Mouse (Mus musculus) G1E-ER4 (cell line): ENCODE measurements around the gene Cntnap5b. TPM values are rescaled to one million over a fixed set of nuclear protein-coding genes. Genes with fewer than 3 reads are reported as not detected.

Experiments used
- GATA1 ChIP-seq: IDR thresholded peaks from one replicate; pipeline ENCODE4 v1.8.0; 2012; ENCODE audit warnings: low read length, inconsistent platforms
- polyA plus RNA-seq: library from polyadenylated mRNA; stranded (reverse); fragments of >175 nt; gene quantifications from 2 replicates; pipeline ENCODE4 v1.2.3, GENCODE M21; 2012

Cntnap5b gene
- polyA plus RNA-seq, 1 experiment, result not detected

- TF ChIP-seq GATA1, result no peak
These were observed 328.5 kb downstream of the Cntnap5b start for GRCm38 (mm10) chr1:100101017-100101416.

DNA sequence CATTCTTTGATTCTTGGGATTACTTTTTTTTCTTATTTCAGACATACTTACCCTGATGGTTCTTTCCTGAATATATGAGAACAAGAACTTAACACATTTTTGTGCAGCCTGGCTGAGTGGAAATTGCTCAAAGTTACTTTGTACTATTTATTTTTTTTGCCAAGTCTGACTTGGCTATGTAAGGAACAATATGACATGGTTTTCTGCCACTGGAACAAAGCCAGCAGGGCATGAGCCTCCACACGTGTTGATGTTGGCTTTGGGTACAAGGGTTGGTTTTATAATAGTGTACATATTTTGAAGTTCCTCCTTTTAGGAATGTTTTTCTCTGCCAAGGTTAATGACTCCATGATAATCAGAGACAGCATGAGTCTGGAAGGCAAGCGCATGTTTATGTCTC, 331.8 kb downstream of the Cntnap5b start:
- no peak for TF ChIP-seq GATA1

- no peak for TF ChIP-seq GATA1
These were observed 349.9 kb downstream of the Cntnap5b start for GRCm38 (mm10) chr1:100122410-100122935.

GRCm38 (mm10) chr1:100163588-100164357, 391.2 kb downstream of the Cntnap5b start:
- TF ChIP-seq GATA1, result no peak

DNA sequence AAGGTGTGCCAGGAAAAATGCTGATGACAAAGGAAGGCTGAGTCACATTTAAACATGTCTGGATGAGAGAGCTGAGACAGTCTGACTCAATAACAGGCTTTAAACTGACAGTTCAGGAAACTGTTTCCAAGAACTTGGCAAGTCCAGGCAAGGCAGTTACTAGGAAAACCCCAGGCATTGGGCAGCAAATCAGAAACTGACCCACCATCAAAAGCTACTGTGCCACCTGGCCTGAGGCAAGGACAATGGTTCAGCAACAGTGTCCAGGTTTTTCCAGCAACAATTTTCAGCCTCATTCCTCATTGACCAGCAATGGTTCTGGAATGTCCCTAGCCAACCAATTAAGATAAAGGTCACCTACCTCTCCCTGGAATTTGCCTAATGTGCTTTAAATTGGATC, 399.0 kb downstream of the Cntnap5b start:
- no peak for TF ChIP-seq GATA1

DNA sequence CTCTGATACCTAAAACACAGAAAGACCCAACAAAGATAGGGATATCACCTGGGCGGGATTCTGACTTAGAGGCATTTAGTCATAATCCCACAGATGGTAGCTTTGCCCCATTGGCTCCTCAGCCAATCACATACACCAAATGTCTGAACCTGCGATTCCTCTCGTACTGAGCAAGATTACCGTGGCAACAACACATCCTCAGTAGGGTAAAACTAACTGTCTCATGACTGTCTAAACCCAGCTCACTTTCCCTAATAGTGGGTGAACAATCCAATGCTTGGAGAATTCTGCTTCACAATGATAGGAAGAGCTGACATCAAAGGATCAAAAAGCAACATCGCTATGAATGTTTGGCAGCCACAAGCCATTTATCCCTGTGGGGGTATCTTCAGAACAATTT, 407.5 kb downstream of the Cntnap5b start:
- no peak for TF ChIP-seq GATA1

DNA sequence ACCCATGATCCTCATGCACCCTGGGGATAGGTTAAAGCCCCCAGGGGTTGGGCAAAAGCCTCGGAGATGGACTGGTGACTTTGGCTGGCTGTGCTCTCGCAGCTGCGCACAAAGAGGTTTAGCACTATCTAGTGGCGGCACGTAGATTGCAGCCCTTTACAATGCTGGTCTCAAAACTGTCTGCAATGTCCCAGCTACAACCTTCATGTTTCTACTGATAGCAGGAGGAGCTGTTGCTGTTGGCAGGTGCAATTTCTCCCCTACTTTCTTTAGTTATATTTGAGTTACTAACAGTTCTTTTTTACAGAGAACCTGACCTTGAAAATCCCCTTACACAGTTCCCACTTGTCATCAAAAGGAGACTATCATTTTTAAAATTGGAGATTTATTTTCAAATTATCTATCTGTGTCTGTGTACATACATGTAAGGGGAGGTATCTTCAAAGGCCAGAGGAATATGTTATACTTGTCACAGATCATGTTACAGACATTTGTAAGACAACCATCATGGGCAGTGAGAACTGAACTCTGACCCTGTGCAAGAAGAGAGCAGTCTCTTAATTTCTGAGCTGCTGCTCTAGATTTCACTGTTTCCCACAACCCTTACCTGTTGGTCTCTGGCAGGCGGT, 459.5 kb downstream of the Cntnap5b start:
- TF ChIP-seq GATA1, result no peak

DNA sequence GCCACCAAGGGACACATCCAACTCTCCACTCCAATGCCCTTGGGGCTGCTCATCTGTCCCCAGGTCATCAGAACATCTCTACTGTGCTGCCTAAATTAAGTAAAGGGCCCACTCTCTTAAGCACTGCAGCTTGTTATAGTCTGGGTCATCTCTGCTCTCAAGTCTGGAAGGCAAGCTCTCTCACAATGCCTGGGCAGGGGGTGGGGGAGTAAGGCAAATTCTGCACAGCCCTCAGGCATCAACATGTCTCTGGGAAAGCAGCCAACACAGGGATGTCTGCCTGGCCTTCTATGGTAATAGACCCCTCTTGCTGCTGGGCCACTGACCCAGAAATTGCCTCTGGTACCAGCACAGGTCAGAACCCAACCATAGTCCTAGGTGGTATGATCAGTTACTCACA, 479.4 kb downstream of the Cntnap5b start:
- TF ChIP-seq GATA1, result no peak

GRCm38 (mm10) chr1:100310687-100311086, 538.1 kb downstream of the Cntnap5b start:
- no peak for TF ChIP-seq GATA1

DNA sequence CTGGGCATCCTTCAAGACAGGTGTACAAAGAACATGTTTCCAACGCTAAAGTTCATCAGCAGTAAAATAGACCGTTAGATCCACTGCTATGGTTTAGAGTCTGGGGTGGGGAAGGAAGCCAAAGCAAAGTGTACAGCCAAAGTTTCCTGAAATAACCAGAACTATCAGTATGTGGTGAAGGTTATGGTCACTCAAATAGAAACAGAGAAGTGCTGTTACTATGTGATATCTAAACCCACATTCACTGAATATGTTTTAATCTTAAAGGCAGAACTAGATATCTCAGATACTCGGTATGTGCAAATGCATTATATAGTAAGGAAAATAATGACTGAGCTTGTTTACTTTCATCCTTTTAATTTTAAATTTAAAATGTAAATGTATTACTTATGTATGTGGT, 558.5 kb downstream of the Cntnap5b start:
- no peak for TF ChIP-seq GATA1

DNA sequence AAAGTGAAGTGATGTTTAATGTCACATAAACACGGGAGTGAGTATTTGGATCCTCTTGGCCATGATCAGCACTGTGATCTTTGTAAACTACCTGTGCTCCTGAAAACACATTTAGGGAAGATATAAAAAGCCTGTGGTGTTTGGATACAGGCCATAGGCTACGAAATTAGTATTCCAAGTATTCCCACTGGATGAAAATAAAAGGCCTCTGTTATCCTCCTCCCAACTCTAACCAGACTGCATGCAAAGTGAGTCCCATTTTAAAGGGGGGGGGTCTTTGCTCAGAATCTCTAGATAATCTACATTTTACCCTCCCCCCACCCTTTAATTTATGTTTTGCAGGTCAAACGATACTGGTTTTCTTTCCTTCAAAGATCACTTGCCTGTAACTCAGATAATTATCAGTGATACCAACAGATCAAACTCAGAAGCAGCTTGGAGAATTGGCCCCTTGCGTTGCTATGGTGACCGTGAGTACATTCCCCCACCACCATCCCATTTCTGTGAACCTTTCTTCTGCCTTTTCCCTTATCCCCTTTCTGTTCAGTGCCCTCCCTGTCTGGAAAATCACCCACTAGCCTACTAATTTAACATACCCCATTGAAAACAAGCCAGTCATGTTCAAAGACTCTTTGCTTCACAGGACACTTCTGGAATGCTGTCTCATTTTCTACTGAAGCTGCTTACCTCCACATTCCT, 597.0 kb downstream of the Cntnap5b start:
- TF ChIP-seq GATA1, result no peak

- no peak for TF ChIP-seq GATA1
These were observed 613.7 kb downstream of the Cntnap5b start for GRCm38 (mm10) chr1:100386252-100386651.

DNA sequence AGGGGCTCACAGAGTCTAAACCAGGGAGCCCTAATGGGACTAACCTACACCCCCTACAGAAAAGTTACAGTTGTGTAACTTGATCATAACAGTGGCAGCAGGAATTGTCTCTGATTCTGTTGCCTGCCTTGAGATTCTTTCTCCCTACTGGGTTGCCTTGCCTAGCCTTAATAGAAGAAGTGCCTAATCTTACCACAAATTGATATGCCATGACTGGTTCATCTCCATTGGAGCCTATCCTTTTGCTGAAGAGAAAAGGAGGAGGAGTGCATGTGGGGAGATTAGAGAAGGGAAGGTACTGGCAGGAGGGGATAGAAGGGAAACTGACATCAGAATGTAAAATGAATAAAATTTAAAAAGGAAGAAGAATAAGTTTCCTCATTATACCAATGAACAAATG, 621.5 kb downstream of the Cntnap5b start:
- no peak for TF ChIP-seq GATA1

DNA sequence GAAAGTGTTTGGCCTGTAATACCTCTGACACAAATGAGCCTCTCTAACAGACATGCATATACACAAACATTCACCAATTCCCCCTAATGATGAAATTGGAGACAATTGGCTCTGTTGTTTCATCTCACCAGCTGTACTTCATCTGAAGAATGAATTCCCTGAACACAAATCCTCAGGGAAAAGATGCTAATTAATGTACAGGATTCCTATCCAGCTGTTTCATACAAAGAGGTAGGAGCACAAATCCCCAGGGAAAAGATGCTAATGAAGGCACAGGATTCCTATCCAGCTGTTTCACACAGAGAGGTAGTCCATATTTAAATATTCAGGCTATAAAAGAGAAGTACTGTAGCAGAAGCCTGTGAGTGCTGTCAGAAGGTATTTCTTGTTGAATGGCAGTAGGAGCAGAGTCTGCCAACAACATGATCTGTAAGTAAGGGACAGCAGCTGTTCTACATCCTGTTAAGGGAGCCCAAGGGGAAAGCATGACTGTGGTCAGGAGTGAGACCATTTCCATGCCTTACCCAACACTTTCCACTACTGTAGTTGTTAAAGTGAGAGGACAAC, 644.2 kb downstream of the Cntnap5b start:
- TF ChIP-seq GATA1, result no peak

- no peak for TF ChIP-seq GATA1
These were observed 657.6 kb downstream of the Cntnap5b start for GRCm38 (mm10) chr1:100430038-100430774.
